Mouse (Mus musculus) forebrain, embryonic 14.5 days (tissue): Measurements from ENCODE around the gene Rpl14. TPM values are rescaled to one million over a fixed set of nuclear protein-coding genes. Genes with fewer than 3 reads are reported as not detected.

Experiments used
- ATAC-seq: fragments of 200-750 bp; cut with Nextera tagmentation; 2 replicates; pipeline ENCODE4 v1.8.0; 2017; ENCODE audit warnings: mild to moderate bottlenecking, moderate library complexity
- DNase-seq: peaks from one replicate; pipeline ENCODE4 v3.0.0-alpha.2; 2015; ENCODE audit warnings: low spot score
- H3K27ac ChIP-seq: fragments of 300-500 bp; sonication (generic); 2 replicates; pipeline ENCODE4 v1.5.1; 2014; ENCODE audit warnings: low read depth, mild to moderate bottlenecking, control low read depth, low read length, moderate library complexity
- H3K27me3 ChIP-seq: fragments of 300-500 bp; sonication (generic); replicated peaks from 2 replicates; pipeline ENCODE4 v1.6.1; 2014; ENCODE audit warnings: low read length, control low read depth, mixed read lengths; ENCODE audit not compliant: control insufficient read depth, insufficient read depth
- H3K36me3 ChIP-seq: fragments of 300-500 bp; sonication (generic); 2 replicates; pipeline ENCODE4 v1.6.1; 2014; ENCODE audit warnings: low read length, control low read depth; ENCODE audit not compliant: control insufficient read depth, insufficient read depth
- H3K4me1 ChIP-seq: fragments of 300-500 bp; sonication (generic); 2 replicates; pipeline ENCODE4 v1.6.1; 2014; ENCODE audit warnings: antibody characterized with exemption, low read length, control low read depth; ENCODE audit not compliant: control insufficient read depth, insufficient read depth
- H3K4me2 ChIP-seq: fragments of 300-500 bp; sonication (generic); 2 replicates; pipeline ENCODE4 v1.6.1; 2014; ENCODE audit warnings: mild to moderate bottlenecking, control low read depth, low read length
- H3K4me3 ChIP-seq: fragments of 300-500 bp; sonication (generic); 2 replicates; pipeline ENCODE4 v1.5.1; 2014; ENCODE audit warnings: low read depth, low read length, control low read depth
- H3K9ac ChIP-seq: fragments of 300-500 bp; sonication (generic); 2 replicates; pipeline ENCODE4 v1.6.1; 2014; ENCODE audit warnings: mild to moderate bottlenecking, low read length, control low read depth, moderate library complexity
- H3K9me3 ChIP-seq: fragments of 300-500 bp; sonication (generic); replicated peaks from 2 replicates; pipeline ENCODE4 v1.6.1; 2016; ENCODE audit warnings: low read length, control low read depth, mixed read lengths; ENCODE audit not compliant: control insufficient read depth
- WGBS: fragments of 180-500 bp; shearing (Covaris S2); extraction: QIAGEN DNeasy Blood & Tissue Kit; methylation state at CpG from one replicate; pipeline ENCODE4 v1.1.7; 2014; 5-methylcytosine and 5-hydroxymethylcytosine counted together
- polyA plus RNA-seq: library from polyadenylated mRNA; unstranded; fragments of >200 nt; fragmentation: Nextera tagmentation; extraction: Ambion mirVana; gene quantifications from 2 replicates; pipeline ENCODE4 v1.2.1, GENCODE M21; 2014

Gene Rpl14
- polyA plus RNA-seq, 1 experiment from 2014 or later = 595 TPM

- no peak for DNase-seq
Observed at GRCm38 (mm10) chr9:120577706-120578405, 6.6 kb downstream of the Rpl14 start.

GRCm38 (mm10) chr9:120578701-120579100 is 7.5 kb downstream of the Rpl14 start:
- H3K9me3 ChIP-seq = no peaks in the 10 kb centered on the region
- peaks cover 28% of the 10 kb centered on the region for H3K36me3 ChIP-seq
- no peak overlapping the region for H3K9ac ChIP-seq
- peaks cover 10% of the 10 kb centered on the region; the same call in 1 of the 2 replicates for H3K4me1 ChIP-seq
- H3K4me2 ChIP-seq = no peak overlapping the region
- no peaks in the 10 kb centered on the region for H3K27me3 ChIP-seq
- 73% methylated on average over 6 of the region's 6 CpGs for WGBS
- no peak overlapping the region for H3K27ac ChIP-seq
- no peak for ATAC-seq
- no peak for DNase-seq
- no peak overlapping the region for H3K4me3 ChIP-seq

More at GRCm38 (mm10) chr9:120577706-120578405, 6.6 kb downstream of the Rpl14 start:
- WGBS = 59% methylated on average over 12 of the region's 12 CpGs
- Histone ChIP-seq H3K9ac (peak overlapping the region; percentile 87), H3K4me3 (peak overlapping the region; percentile 64), H3K4me1 (peaks cover 9% of the 10 kb centered on the region; the same call in 1 of the 2 replicates), H3K27me3 (no peaks in the 10 kb centered on the region), H3K36me3 (peaks cover 36% of the 10 kb centered on the region), H3K9me3 (no peaks in the 10 kb centered on the region), H3K4me2 (peak overlapping the region; percentile 92), H3K27ac (no peak overlapping the region)
- ATAC-seq = no peak

DNA sequence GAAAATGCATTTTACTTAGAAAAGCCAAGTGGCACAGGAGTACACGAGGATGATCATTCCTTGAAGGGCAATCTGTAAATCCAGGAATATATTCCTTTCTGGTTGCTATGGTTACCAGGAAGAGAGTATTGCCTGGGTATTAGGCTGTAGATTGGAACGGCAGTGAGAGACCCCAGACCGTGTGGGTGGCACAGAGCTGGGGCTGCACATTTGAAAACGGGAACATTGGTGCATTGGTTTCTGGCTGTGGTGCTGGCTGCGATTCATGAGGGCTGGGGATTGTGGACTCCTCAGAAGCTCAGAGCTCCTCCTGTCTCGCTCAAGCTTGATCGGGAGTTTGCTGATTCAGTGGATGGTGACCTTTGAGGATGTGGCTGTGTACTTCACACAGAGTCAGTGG is 8.6 kb downstream of the Rpl14 start:
- H3K9me3 ChIP-seq = no peaks in the 10 kb centered on the region
- 77% methylated on average over 7 of the region's 7 CpGs for WGBS
- peaks cover 17% of the 10 kb centered on the region for H3K36me3 ChIP-seq
- H3K4me3 ChIP-seq = no peak overlapping the region
- H3K27ac ChIP-seq = no peak overlapping the region
- H3K9ac ChIP-seq = no peak overlapping the region
- no peak overlapping the region for H3K4me2 ChIP-seq
- DNase-seq (no peak), ATAC-seq (no peak)
- no peaks in the 10 kb centered on the region for H3K27me3 ChIP-seq
- peaks cover 10% of the 10 kb centered on the region; the same call in 1 of the 2 replicates for H3K4me1 ChIP-seq

GRCm38 (mm10) chr9:120581941-120582618 is 10.8 kb downstream of the Rpl14 start:
- ATAC-seq = peak; percentile 45

DNA sequence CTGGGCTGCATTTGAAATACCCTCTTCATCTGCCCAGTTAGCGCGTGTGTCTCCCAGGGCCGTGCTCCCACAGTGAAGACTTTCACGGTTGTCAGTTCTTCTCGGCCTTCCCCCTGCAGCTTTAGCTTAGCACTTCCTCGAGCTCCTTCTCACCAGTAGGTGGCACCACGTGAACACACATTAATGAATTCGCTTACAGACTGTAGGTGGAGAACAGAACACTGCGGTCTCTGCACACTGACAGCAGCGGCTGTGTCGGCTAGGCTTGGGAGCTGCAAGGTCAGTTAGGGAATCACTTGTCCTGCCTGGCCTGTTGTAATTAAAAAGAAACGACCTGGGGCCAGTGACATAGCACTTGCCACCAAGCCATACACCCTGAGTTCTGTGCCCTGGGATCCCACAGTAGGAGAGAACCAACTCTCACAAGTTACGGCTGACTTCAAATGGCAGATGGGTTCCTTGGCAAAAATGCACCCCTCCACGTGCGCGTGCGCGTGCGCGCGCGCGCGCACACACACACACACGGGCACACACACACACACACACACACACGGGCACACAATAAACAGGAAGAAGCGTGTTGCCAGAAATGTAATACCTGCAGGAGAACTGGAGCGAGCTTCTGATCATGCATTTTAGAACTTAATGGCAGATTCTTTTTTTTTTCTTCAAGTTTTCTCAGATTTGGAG is 11.5 kb downstream of the Rpl14 start:
- Histone ChIP-seq H3K36me3 (no peaks in the 10 kb centered on the region), H3K4me1 (peaks cover 7% of the 10 kb centered on the region; the same call in 1 of the 2 replicates), H3K27ac (no peak overlapping the region), H3K4me2 (peak overlapping the region; percentile 52), H3K9ac (peak overlapping the region; percentile 40), H3K9me3 (no peaks in the 10 kb centered on the region), H3K27me3 (no peaks in the 10 kb centered on the region), H3K4me3 (peak overlapping the region; percentile 14; the same call in 1 of the 2 replicates)
- ATAC-seq = peak; percentile 83
- WGBS = 12% methylated on average over 28 of the region's 28 CpGs
- DNase-seq = peak; percentile 96

More at GRCm38 (mm10) chr9:120581941-120582618, 10.8 kb downstream of the Rpl14 start:
- Histone ChIP-seq H3K27ac (no peak overlapping the region), H3K9ac (peak overlapping the region; percentile 40), H3K4me1 (peaks cover 10% of the 10 kb centered on the region; the same call in 1 of the 2 replicates), H3K27me3 (no peaks in the 10 kb centered on the region), H3K9me3 (no peaks in the 10 kb centered on the region), H3K4me2 (peak overlapping the region; percentile 52), H3K4me3 (peak overlapping the region; percentile 14; the same call in 1 of the 2 replicates), H3K36me3 (no peaks in the 10 kb centered on the region)
- 28% methylated on average over 21 of the region's 21 CpGs for WGBS
- peak; percentile 54 for DNase-seq

GRCm38 (mm10) chr9:120583314-120583713 is 12.1 kb downstream of the Rpl14 start:
- H3K27me3 ChIP-seq = no peaks in the 10 kb centered on the region
- no peak for DNase-seq
- H3K4me3 ChIP-seq = no peak overlapping the region
- H3K9ac ChIP-seq = no peak overlapping the region
- WGBS = 79% methylated on average over 3 of the region's 3 CpGs
- no peaks in the 10 kb centered on the region for H3K9me3 ChIP-seq
- H3K27ac ChIP-seq = no peak overlapping the region
- H3K36me3 ChIP-seq = no peaks in the 10 kb centered on the region
- H3K4me2 ChIP-seq = peak overlapping the region; percentile 52; the same call in 1 of the 2 replicates
- peaks cover 6% of the 10 kb centered on the region; the same call in 1 of the 2 replicates for H3K4me1 ChIP-seq
- ATAC-seq = no peak

- H3K4me3 ChIP-seq = no peak overlapping the region
- WGBS = 12% methylated on average over 3 of the region's 3 CpGs
- peaks cover 6% of the 10 kb centered on the region; the same call in 1 of the 2 replicates for H3K4me1 ChIP-seq
- no peak overlapping the region for H3K9ac ChIP-seq
- DNase-seq (peak; percentile 85), ATAC-seq (no peak)
- H3K4me2 ChIP-seq = no peak overlapping the region
- H3K27ac ChIP-seq = no peak overlapping the region
- H3K9me3 ChIP-seq = no peaks in the 10 kb centered on the region
- H3K36me3 ChIP-seq = no peaks in the 10 kb centered on the region
- H3K27me3 ChIP-seq = no peaks in the 10 kb centered on the region
Observed at GRCm38 (mm10) chr9:120586546-120586945, 15.3 kb downstream of the Rpl14 start.

DNA sequence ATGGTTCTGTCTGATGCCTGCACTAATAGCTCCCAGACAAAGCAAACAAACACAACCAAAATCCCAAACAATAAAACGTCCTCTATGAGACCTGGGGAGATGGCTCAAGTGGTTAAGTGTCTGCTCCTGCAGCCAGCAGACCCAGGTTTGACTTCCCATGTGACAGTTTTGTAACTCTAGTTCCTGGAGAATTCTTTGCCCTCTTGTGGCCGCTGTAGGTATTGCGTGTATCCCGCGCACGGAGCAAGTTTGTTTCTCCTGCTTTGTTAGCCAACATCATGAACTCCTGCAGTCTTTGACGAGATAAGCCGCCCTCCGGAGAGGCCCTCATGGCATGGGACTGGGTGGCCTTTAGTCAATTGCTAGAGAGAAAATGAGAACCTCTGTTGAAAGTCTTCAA is 20.2 kb downstream of the Rpl14 start:
- no peak overlapping the region for H3K4me3 ChIP-seq
- H3K9me3 ChIP-seq = no peaks in the 10 kb centered on the region
- ATAC-seq (no peak), DNase-seq (peak; percentile 79)
- no peaks in the 10 kb centered on the region for H3K36me3 ChIP-seq
- H3K27me3 ChIP-seq = no peaks in the 10 kb centered on the region
- no peak overlapping the region for H3K9ac ChIP-seq
- under 1% methylated on average over 9 of the region's 9 CpGs for WGBS
- no peak overlapping the region for H3K27ac ChIP-seq
- peaks cover 7% of the 10 kb centered on the region; the same call in 1 of the 2 replicates for H3K4me1 ChIP-seq
- no peak overlapping the region for H3K4me2 ChIP-seq
